Mouse (Mus musculus): ENCODE results near the gene Rmnd5a.

DNA sequence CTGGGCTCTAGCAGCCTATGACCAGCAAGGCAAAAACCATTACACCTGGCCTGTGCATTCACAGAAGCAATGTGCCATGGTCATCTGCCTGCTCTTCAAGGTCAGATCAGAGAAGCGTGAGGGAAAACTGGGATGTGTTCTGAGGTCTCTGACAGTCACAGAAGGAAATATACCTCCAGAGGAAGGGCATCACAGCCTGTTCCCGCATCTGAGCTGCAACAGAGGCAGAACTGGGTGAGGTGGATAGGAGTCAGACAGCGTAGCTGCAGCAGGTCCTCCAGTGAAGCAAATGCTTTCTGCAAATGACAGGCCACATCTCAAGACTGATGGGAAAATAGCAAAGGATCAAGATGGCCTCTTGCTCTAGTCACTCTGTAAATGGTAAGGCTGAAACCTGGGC is 101.5 kb downstream of the Rmnd5a start:
- no peak for TF ChIP-seq KAT2A (conservative IDR thresholded peaks at IDR 0.05; ENCODE audit: low read depth, low read length)
- no peak for TF ChIP-seq GABPA (IDR thresholded peaks at IDR 0.05; ENCODE audit: low read depth, low read length)
- no peak for TF ChIP-seq POLR2A (IDR thresholded peaks at IDR 0.05; ENCODE audit: control insufficient read depth in 1 of 2, insufficient read depth in 1 of 2, low read depth in 1 of 2, low read length in 2 of 2, poor library complexity in 1 of 2)
